Mouse (Mus musculus): ENCODE results near the gene Rnf144b. TPM values are rescaled to one million over a fixed set of nuclear protein-coding genes. Genes with fewer than 3 reads are reported as not detected.
A peak's percentile ranks its signal among the peaks of the same experiment; 100 is the strongest.

The Rnf144b gene
- polyA plus RNA-seq, 1 experiment: 1.3 TPM

DNA sequence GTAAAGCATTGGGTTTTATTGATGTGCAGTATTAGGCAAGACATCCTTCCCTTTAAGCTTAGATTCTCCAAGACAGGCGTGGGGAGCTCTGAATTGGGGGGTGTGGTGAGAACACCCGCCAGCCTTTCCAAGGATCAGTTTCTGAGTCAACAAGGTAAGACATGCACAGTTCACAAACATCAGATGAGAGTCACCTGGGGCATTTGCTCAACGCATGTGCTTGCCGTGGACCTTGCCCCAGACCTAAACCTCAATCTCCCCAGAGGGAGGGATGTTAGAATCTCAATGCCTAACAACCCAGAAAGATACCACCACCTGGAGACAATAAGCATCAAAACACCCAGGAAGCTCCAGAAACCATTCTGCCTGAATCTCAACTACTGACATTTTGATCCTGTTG lies 47.6 kb downstream of the Rnf144b start:
- 34% methylated on average over 4 of the region's 4 CpGs for WGBS
- no peak for DNase-seq (ENCODE audit: low read depth, low spot score)

DNA sequence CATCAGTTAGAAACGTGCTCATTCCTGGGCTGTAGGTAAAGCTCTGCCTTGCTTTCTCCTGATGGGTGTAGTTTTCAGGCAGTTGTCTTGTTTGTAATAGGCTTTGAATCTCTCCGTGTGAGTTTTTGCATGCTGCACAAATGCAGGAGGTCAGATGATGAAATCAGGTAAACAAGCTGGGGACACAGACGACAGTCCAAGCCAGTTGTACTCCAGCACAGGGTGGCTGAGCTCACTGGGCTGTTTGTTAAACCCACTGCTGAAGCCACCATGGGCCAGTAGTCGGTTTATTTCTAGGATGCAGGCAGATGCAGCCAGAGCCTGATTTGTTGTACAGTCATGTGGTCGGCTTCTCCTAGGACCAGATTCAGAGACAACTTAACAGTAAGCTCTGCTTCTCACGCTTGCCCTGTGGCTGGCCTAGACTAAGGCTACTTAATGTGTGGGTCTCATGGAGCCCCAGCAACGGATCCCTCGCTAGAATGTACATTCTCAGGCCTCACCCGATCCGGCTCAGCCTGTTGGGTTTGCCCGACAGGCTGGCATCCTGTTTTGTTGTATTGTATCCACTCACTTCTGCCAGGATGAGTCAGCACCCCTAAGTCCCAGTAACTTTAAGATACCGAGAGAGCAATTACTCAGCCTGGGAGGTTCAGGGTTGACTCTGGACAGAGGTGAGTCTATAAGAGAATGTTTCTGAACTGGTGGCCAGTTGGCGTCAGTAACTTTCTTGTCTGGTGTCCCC lies 48.5 kb downstream of the Rnf144b start:
- WGBS: 51% methylated on average over 13 of the region's 13 CpGs
- no peak for DNase-seq (ENCODE audit: low read depth, low spot score)

DNA sequence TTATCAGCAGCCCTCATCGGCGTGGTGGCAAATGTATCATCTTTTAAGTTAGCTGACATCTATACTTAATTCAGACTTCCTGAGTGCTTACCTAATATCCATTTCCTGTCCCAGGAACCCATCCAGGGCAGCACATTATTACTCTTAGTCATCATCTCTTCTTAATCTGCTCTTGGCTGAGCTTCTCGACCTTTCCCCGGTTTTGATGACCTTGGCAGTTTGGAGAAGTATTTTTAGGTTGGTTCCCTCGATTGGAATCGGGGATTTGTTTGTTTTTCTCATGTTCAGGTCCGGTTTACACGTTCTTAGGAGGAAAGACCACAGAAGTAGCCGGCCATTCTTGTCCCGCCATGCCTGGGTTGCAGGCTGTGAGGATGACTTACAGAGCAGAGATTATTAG lies 50.4 kb downstream of the Rnf144b start:
- WGBS: 73% methylated on average over 10 of the region's 10 CpGs

DNA sequence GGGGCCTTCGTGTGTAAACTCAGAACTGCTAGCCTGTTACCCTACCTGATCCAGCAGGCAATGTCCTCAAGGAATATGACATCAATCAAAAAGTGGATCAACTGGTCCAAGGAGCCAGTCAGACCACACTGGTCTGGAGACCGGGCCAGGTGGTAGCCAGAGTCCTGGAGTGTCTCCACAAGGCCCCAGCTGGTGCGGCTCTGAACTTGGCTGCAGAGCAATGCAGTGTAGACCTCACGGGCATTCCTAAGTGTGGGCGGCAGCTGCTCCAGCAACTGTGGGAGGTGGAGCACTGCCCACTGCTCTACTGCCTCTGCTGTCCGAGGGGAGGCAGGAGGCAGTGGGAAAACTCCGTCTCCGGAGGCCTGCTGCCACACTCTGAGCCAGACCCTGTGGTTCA lies 55.7 kb downstream of the Rnf144b start:
- DNase-seq (ENCODE audit: low read depth, low spot score): no peak
- WGBS: 62% methylated on average over 8 of the region's 8 CpGs

More for the DNA sequence above, 50.4 kb downstream of the Rnf144b start:
- DNase-seq (ENCODE audit: low read depth, low spot score): no peak

DNA sequence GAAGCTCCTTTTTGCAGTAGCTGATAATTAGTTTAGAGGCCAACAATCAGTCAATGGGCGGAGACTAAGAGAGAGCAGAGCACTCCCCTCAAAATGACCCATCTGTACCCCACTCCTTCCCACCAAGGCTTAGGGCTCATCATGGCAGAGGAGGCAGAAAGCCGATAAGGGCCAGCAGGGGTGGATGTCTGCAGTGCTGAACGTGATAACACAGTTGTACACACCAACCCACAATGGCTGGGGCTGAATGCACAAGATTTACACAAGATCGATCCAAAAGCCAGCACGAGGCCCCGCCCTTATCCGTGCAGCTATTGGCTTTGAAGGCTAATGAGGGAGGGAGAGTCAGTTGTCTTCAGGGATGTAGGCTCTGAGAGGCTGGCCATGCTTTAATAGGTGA lies 58.3 kb downstream of the Rnf144b start:
- 75% methylated on average over 7 of the region's 7 CpGs for WGBS
- no peak for DNase-seq (ENCODE audit: low read depth, low spot score)

DNA sequence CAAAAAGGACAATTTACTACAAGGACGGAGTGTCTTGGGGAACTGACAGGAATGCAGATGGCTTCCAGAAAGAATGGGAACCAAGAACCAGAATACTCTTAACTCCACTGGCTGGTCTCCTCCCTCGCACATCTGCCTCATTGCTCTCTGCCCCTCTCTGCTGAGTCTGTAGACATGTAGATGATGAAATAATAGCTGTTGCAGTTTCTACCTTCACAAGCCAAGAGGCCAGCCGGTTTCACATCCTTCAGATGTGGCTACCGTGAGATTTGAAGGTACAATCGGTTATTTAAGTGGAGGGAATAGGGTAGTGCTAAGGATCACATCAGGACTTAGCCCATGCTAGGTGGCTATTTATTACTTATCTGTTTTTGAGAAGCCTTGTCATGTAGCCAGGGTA lies 59.9 kb downstream of the Rnf144b start:
- DNase-seq (ENCODE audit: low read depth, low spot score): no peak
- WGBS: 73% methylated on average over 5 of the region's 5 CpGs

DNA sequence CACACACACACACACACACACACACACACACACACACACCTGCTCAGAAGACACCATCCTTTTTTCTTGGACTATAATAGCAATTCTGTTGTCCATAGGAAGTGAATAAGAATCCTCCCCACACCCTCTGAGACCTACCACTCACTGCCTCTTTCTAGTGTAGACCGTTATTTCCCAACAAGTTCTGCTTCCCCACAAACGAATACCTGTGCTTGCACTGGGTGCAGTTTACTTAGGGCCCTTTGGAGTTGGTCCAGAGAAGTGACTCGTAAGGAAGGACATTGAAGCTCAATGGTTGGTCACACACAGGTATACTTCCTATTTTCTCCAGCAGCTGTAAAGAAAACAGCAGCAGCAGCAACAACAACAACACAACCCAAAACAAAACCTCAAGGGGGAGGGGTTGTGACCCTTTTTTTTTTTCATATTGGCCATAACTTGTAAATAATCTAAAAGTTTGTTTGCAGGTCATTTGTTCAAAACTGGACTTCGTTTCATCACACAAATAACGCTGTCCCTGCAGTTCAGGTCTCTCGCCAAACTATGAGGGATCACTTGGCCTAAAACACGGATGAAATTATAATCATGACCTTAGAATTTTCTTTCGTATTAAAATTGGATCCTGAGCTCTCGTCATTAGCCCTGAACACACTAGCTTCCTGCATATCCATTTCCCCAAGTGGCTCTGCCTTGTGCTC lies 60.7 kb downstream of the Rnf144b start:
- WGBS: 70% methylated on average over 9 of the region's 9 CpGs
- DNase-seq (ENCODE audit: low read depth, low spot score): no peak

DNA sequence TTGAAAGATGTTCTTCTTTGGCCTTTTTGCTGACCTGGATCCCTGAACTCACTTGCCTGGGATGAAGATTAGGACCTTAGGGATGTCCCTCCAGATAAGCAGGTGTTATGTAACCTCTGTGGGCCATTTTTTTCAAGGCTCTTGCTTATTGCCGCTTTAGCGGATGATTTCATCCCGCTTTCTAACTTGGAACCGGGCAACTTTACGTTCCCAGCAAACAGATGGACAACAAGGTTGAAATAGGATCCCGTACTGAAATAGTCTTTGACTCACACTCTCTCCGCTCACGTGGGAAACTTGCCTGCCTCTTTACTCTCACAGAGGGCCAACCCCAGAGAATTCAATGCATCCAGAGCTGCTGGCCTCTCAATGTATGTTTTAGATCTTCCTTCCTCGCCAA lies 61.3 kb downstream of the Rnf144b start:
- WGBS: 64% methylated on average over 9 of the region's 9 CpGs
- DNase-seq (ENCODE audit: low read depth, low spot score): no peak

DNA sequence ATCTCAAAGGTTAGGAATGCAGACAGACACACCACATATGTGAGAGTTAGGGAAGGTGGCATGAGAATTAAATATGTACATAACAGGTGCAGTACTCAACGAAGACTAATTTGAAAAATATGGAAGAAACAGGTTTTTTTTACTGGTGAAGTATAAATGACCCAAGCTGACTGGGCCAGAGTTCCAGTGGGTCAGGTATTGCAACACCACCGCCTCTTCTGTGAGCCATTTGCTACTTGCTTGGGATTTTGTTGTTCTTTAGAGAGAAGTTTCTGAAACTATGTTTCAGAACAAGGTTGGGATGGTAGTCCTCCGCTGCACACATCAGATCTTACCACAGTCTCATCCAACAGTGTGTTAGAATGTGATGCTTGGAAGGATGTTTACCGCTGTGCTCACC lies 65.4 kb downstream of the Rnf144b start:
- 77% methylated on average over 4 of the region's 4 CpGs for WGBS
- DNase-seq (ENCODE audit: low read depth, low spot score): no peak

DNA sequence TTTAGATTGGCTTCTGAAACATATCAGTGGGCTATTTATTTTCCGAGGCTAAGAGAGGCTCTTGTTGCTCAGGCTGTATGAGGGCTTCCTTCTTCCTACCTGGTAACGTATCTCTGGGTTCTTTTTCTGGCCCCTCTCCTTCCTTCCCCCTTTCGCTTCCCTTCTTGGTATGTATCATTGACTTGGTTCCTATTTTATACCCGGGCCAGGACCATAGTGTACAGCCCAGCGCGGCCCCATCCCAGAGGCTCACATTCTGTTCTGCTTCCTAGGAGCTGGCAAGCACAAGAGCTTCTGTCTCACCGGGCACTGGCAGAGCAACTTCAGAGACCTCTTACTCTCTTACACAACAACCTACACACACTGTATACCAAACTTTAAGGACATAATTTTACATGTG lies 67.5 kb downstream of the Rnf144b start:
- DNase-seq (ENCODE audit: low read depth, low spot score): no peak
- 73% methylated on average over 7 of the region's 7 CpGs for WGBS

DNA sequence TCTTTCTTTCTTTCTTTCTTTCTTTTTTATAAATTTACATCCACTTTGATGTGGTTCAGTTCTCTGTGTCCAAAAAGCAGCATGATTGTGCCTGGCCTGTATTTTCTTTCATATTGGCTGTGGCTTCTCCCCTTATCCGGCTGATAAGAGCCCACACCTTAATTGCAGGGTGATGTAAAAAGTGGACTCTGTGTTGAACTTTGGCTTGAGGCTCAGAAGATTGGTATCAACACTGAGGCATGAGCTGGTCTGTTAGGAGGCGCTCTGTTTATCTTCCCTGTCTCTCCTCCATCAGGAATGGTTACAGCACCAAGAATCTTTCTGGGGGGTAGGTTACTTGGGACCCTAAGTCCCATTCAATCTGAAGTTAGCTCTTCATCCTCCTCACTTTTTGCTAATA lies 69.7 kb downstream of the Rnf144b start:
- DNase-seq (ENCODE audit: low read depth, low spot score): no peak
- WGBS: 46% methylated on average over 2 of the region's 2 CpGs

DNA sequence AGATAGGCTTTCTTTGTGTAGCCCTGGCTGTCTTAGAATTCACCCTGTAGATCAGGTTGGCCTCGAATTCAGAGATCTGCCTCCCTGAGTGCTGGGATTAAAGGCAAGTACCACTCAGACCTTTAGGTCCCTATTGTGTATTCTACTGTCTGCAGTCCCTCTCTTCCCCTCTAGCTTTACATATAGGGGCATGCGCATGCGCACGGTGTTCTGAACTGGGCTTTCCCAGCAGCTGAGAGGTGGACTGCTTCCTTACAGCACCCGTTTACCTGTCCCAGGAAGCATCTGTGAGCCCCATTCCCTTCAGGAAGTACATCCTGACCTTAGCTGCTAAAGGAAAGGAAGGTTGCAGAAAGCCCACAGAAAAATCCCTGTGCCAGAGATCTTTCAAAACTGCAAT lies 70.3 kb downstream of the Rnf144b start:
- no peak for DNase-seq (ENCODE audit: low read depth, low spot score)
- WGBS: 73% methylated on average over 5 of the region's 5 CpGs

DNA sequence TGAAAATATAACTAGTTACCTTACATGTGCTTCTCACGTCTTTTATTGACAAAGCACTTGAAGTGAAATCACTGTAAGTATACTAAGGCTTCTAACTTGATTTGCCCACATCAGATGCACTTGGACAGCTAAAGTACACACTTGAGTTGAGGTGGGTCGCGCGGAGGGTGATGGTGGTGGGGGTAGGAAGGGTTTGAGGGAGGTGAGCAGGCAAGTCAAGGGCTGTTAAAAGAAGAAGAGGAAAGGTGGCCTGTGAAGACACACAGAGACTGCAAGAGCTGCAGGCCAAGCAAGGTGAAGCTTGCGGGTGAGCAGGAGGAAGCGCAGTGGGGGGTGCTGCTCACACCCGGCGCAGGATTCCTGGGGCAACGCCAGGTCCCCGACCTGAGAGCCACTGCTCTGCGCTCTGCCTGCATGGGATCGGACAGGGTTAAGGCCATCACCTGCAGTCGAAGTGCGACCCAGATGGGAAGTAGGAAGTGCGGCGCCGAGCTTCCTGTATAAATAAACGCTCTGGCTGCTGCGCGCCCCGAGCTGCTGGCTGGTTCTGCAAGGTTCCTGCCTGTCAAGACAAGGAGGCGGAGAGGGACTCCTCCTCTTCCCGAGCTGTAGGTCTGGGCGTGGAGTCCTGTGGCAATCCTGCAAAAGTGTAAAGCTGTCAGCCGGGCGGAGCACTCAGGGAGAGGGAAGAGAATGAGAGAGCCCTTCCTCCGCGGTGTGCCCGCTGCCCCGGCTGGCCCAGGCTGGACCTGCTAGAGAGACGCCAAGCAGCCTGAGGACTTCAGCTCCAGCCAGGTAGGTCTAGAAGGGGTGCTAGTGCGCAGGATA lies 71.1 kb downstream of the Rnf144b start:
- WGBS: 8% methylated on average over 32 of the region's 32 CpGs
- peak; percentile 38 for DNase-seq (ENCODE audit: low read depth, low spot score)

DNA sequence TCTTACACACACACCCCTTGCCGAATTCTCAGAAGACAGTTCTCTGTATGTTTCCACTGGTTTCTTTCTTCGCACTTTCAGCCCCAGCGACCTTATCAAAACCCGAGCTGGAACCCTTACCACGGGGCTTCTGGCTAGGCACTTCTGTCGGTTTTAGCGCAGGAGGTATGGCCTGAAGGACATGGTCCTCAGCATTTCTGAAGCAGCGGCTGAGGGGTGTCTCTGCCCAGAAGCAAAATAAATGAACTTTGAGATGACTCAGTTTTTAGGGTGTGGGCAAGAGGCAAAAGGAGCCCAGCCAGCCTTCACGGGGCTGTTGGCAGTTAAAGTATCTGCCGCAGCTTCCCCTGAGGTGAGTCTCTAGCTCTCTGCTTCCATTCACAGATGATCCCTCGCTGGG lies 72.2 kb downstream of the Rnf144b start:
- WGBS: 13% methylated on average over 11 of the region's 11 CpGs
- no peak for DNase-seq (ENCODE audit: low read depth, low spot score)

DNA sequence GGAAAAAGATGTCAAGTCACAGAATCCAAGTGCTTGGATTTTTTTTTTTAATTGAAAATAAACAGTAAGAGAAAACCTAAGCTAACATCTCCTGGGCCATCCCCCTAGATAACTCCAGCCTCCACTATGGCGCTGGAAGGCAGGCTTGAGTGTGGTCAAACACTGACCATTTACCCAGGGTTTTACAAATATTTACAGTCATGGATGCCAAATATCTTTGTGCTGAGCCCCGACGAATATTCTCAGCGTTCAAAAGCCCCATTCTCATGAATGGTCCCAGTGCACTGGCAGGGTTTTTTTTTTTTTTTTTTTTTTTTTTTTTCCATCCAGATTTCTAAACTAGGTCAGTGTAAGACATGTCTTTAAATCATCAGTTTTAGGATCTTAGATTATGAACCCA lies 73.0 kb downstream of the Rnf144b start:
- DNase-seq (ENCODE audit: low read depth, low spot score): no peak
- 22% methylated on average over 4 of the region's 4 CpGs for WGBS

DNA sequence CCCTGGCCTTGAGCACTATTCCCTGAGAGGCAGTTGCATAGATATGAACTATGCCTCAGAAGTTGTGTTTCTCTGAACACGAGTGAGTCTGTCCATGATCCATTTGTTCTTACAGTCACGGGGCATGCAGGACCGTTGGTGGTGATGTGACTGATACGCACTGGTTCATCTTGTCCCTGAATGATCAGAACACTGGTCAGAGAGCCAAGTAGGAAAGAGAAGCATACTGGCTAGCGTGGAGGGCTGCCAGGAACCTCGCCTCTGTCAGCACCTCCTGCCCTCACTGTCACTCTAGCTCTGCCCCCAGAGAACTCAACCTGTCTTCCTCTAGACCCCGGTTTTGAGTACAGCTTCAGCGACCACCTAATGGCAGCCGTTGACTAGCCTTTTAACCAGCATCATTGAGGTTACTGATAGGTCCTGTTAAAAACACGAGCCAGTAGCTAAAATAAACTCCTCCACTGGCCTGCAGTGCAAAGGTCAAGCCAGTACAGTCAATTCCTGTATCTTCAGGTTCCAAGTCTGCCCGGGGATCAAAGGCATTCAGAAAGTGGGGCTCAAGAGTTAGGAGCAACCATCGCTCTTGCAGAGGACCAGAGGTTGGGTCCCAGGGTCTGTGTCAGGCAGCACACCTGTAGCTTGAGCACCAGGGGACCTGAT lies 77.7 kb downstream of the Rnf144b start:
- 66% methylated on average over 12 of the region's 12 CpGs for WGBS
- no peak for DNase-seq (ENCODE audit: low read depth, low spot score)

DNA sequence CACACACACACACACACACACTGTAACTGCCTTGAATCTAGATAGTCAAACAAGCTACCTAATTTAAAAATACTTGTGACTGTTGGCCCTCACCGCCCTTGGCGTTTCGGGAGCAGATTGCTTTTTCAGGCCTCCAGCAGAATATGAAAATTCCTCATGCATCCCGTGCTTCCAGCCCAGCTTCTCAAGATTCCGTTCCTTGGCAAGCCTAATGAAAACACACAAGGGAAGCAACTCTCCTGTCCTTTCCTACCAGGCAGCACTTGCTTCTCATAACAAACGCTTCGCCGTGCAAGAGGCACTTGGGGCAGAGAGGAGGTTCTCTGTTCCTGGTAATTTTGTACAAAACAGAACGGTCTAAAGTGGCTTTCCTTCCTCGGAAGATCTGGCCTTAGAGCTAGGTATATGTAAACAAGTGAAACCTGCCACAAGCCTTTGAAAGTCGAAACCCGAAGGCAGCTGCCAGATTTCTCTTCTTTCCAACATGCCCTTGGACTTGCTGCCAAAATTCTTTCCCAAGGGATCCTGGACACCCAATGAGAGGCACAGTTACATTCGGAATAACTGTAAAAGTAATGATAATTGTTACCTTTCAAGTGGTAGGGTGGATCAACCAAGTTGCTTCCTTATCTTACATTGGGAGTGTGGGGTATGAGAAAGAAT lies 79.6 kb downstream of the Rnf144b start:
- WGBS: 50% methylated on average over 13 of the region's 13 CpGs

DNA sequence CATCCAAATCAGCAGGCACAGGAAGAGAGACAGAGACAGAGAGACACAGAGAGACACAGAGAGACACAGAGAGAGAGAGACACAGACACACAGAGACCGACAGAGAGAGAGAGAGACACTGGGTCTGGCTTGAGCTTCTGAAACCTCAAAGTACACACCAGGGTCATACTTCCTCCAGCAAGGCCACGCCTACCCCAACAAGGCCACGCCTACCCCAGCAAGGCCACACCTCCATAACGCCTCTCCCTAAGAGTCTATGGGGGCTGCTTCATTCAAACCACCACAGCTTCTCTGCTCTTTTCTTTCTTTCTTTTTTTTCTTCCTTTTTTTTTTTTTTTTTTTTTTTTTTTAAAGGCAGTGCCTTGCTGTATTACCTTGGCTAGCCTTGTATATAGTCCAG lies 88.0 kb downstream of the Rnf144b start:
- WGBS: 59% methylated on average over 4 of the region's 4 CpGs
- no peak for DNase-seq (ENCODE audit: low read depth, low spot score)

More for the DNA sequence above, 79.6 kb downstream of the Rnf144b start:
- DNase-seq (ENCODE audit: low read depth, low spot score): no peak

DNA sequence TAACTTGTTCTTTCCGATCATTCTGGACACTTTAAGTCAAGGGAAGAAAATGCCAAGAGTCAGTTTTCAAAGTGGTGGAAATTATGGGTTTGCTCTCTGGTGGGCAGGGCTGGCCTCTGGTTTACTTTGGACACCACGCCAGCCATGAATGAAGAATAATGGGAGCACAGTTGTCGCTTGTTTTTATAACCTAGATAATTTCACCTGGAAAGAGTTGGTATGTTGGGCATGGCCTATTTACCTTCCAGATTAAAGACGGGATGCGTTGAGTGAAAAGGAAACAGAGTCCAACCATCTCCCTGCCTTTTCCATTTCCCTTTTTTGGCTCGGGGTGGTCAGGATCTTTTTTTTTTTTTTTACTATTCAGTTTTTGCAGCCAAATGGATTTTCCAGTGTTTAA lies 88.5 kb downstream of the Rnf144b start:
- 27% methylated on average over 6 of the region's 6 CpGs for WGBS
- DNase-seq (ENCODE audit: low read depth, low spot score): no peak

DNA sequence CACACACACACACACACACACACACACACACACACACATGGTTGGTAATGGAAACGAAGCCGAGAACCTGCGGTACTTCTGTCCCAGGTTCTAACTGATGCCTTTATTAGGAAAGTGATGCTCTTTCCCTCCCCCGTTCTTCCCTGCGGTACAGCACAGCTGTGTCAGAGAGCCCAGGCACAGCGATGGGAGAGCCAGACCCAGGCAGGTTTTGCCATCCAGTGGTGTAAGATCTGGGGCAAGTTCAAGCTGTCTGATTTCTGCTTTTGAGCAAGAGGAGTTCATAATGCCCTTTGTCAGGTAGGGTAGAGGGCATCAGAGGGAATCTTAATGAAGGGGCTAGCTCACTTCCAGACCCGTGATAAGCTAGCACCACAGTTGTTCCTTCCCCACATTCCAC lies 89.1 kb downstream of the Rnf144b start:
- DNase-seq (ENCODE audit: low read depth, low spot score): no peak
- WGBS: 75% methylated on average over 7 of the region's 7 CpGs
